14 mouse cellular contexts compared by ENCODE assay signal in genomic region chr3:68246154-68246553, GRCm38 (mm10).
DNase-seq lines count a peak whose midpoint lies in the region; ATAC-seq and TF ChIP-seq lines count a peak whose summit lies in the region.
"Had no signal": no experiment of that assay in that cellular context is flagged by ENCODE, and none has a peak within 500 bp of the region (broad histone marks: within the 10 kb centered on the region; RNA-seq: fewer than 3 reads in every experiment).

No protein-coding gene starts in this region.

- peaks cover 11% of the 10 kb centered on the region; the same call in 1 of the 2 replicates for H3K4me1 ChIP-seq in forebrain, embryonic 13.5 days
- H3K4me1 ChIP-seq in forebrain, embryonic 11.5 days (replicated peaks; ENCODE audit: control insufficient read depth, insufficient read depth, low read length) = no peaks in the 10 kb centered on the region
- peaks cover 12% of the 10 kb centered on the region for H3K4me1 ChIP-seq in limb, embryonic 10.5 days
- H3K4me1 ChIP-seq: embryonic facial prominence, embryonic 15.5 days; liver, embryonic 12.5 days; megakaryocyte, embryonic 14.5 days had no signal

- no peaks in the 10 kb centered on the region for H3K36me3 ChIP-seq in forebrain, embryonic 13.5 days (ENCODE audit: poor library complexity, severe bottlenecking)
- H3K36me3 ChIP-seq in forebrain, embryonic 11.5 days (ENCODE audit: control insufficient read depth, insufficient read depth, low read length) = no peaks in the 10 kb centered on the region
- no peaks in the 10 kb centered on the region for H3K36me3 ChIP-seq in limb, embryonic 10.5 days
- H3K36me3 ChIP-seq: embryonic facial prominence, embryonic 15.5 days; liver, embryonic 12.5 days had no signal

- TF ChIP-seq CTCF in left cerebral cortex, adult 2 months (IDR thresholded peaks at IDR 0.05) = no peak

- no peak overlapping the region for H3K27ac ChIP-seq in forebrain, embryonic 13.5 days
- H3K27ac ChIP-seq in forebrain, embryonic 11.5 days (ENCODE audit: low read depth, low read length) = no peak overlapping the region
- no peak overlapping the region for H3K27ac ChIP-seq in left cerebral cortex, adult 2 months
- no peak overlapping the region for H3K27ac ChIP-seq in limb, embryonic 10.5 days
- H3K27ac ChIP-seq: embryonic facial prominence, embryonic 15.5 days; liver, embryonic 12.5 days had no signal

- no peak overlapping the region for H3K9ac ChIP-seq in forebrain, embryonic 13.5 days
- no peak overlapping the region for H3K9ac ChIP-seq in forebrain, embryonic 11.5 days (ENCODE audit: low read length)
- H3K9ac ChIP-seq: embryonic facial prominence, embryonic 15.5 days; liver, embryonic 12.5 days had no signal

- WGBS in forebrain, embryonic 13.5 days = 70% methylated on average over 4 of the region's 4 CpGs
- 89% methylated on average over 4 of the region's 4 CpGs for WGBS in forebrain, embryonic 11.5 days
- WGBS in limb, embryonic 10.5 days = 89% methylated on average over 4 of the region's 4 CpGs

- no peak overlapping the region for H3K4me2 ChIP-seq in forebrain, embryonic 13.5 days
- H3K4me2 ChIP-seq in forebrain, embryonic 11.5 days (ENCODE audit: low read depth, low read length, severe bottlenecking) = no peak overlapping the region
- H3K4me2 ChIP-seq: embryonic facial prominence, embryonic 15.5 days; liver, embryonic 12.5 days had no signal

- DNase-seq in forebrain, embryonic 11.5 days (ENCODE audit: low spot score) = no peak
- peak; percentile 28 for DNase-seq in left cerebral cortex, postnatal 4 days
- DNase-seq in left cerebral cortex, adult 2 months (ENCODE audit: extremely low spot score in 1 of 2, low spot score in 2 of 2) = no peak
- peak; percentile 54 for DNase-seq in brain, adult 2 months (ENCODE audit: low read depth, low spot score)
- DNase-seq in lung, postnatal 4 days = peak; percentile 17 to 43
- DNase-seq in limb, embryonic 10.5 days (ENCODE audit: low spot score) = no peak
- no peak for DNase-seq in urinary bladder, postnatal 14 days (ENCODE audit: low spot score)
- DNase-seq: thymus, postnatal 25 days had no signal

- H3K9me3 ChIP-seq in forebrain, embryonic 13.5 days (replicated peaks) = no peaks in the 10 kb centered on the region
- no peaks in the 10 kb centered on the region for H3K9me3 ChIP-seq in forebrain, embryonic 11.5 days (ENCODE audit: control insufficient read depth, low read length)
- H3K9me3 ChIP-seq in limb, embryonic 10.5 days (replicated peaks) = no peaks in the 10 kb centered on the region
- H3K9me3 ChIP-seq: embryonic facial prominence, embryonic 15.5 days; liver, embryonic 12.5 days; megakaryocyte, embryonic 14.5 days had no signal

- H3K4me3 ChIP-seq in forebrain, embryonic 13.5 days = no peak overlapping the region
- no peak overlapping the region for H3K4me3 ChIP-seq in forebrain, embryonic 11.5 days (ENCODE audit: low read depth, low read length)
- H3K4me3 ChIP-seq in left cerebral cortex, adult 2 months = no peak overlapping the region
- H3K4me3 ChIP-seq in limb, embryonic 10.5 days = no peak overlapping the region
- H3K4me3 ChIP-seq: embryonic facial prominence, embryonic 15.5 days; liver, embryonic 12.5 days; megakaryocyte, embryonic 14.5 days had no signal

- intact Hi-C loops in left cerebral cortex, postnatal 4 days (cut with DNase I) = no loop called here
- intact Hi-C loops in left cerebral cortex, adult 2 months (cut with DNase I) = loop anchor here (10.0 kb wide), 1 partner anchor 219 kb away; no protein-coding TSS in a partner anchor

- peak; percentile 77 for ATAC-seq in forebrain, embryonic 13.5 days
- ATAC-seq in forebrain, embryonic 11.5 days (replicated peaks; ENCODE audit: low FRiP score) = no peak
- ATAC-seq: activated CD4-positive, CD25-positive, alpha-beta regulatory T cell, adult 4 months; intestine, postnatal 0 days; liver, embryonic 12.5 days had no signal

- no peaks in the 10 kb centered on the region for H3K27me3 ChIP-seq in forebrain, embryonic 13.5 days
- H3K27me3 ChIP-seq in forebrain, embryonic 11.5 days (ENCODE audit: control insufficient read depth, insufficient read depth, low read length) = no peaks in the 10 kb centered on the region
- H3K27me3 ChIP-seq in limb, embryonic 10.5 days (ENCODE audit: low read depth, poor library complexity, severe bottlenecking) = no peaks in the 10 kb centered on the region
- H3K27me3 ChIP-seq: embryonic facial prominence, embryonic 15.5 days; liver, embryonic 12.5 days had no signal

Comparison
In these comparisons a context has a peak if more than half of its experiments do, and no peak if none do; other contexts are left out.
1. DNase-seq: peak in left cerebral cortex, postnatal 4 days (single experiment), brain, adult 2 months (single experiment) and lung, postnatal 4 days (2 of 2); none in forebrain, embryonic 11.5 days (single experiment), left cerebral cortex, adult 2 months (0 of 2), limb, embryonic 10.5 days (single experiment) and urinary bladder, postnatal 14 days (single experiment).